Mouse (Mus musculus) forebrain, postnatal 0 days (tissue): ENCODE results near the gene Jpt2. TPM values are rescaled to one million over a fixed set of nuclear protein-coding genes. Genes with fewer than 3 reads are reported as not detected.

Experiments used
- ATAC-seq: fragments of 200-750 bp; cut with Nextera tagmentation; 2 replicates; pipeline ENCODE4 v1.8.0; 2017; ENCODE audit warnings: mild to moderate bottlenecking, moderate library complexity
- DNase-seq: peaks from one replicate; pipeline ENCODE4 v3.0.0-alpha.2; 2015
- H3K27ac ChIP-seq: fragments of 300-500 bp; sonication (generic); 2 replicates; pipeline ENCODE4 v1.5.1; 2014; ENCODE audit warnings: low read depth, mild to moderate bottlenecking, antibody characterized with exemption, low read length, moderate library complexity, mixed read lengths
- H3K27me3 ChIP-seq: fragments of 300-500 bp; sonication (generic); 2 replicates; pipeline ENCODE4 v1.6.1; 2014; ENCODE audit warnings: mild to moderate bottlenecking, low read length, mixed read lengths; ENCODE audit not compliant: insufficient read depth
- H3K36me3 ChIP-seq: fragments of 300-500 bp; sonication (generic); 2 replicates; pipeline ENCODE4 v1.6.1; 2014; ENCODE audit warnings: mild to moderate bottlenecking, moderate library complexity; ENCODE audit not compliant: insufficient read depth
- H3K4me1 ChIP-seq: fragments of 300-500 bp; sonication (generic); 2 replicates; pipeline ENCODE4 v1.6.1; 2014; ENCODE audit warnings: antibody characterized with exemption; ENCODE audit not compliant: insufficient read depth
- H3K4me2 ChIP-seq: fragments of 300-500 bp; sonication (generic); 2 replicates; pipeline ENCODE4 v1.6.1; 2014; ENCODE audit warnings: low read depth, mild to moderate bottlenecking, moderate library complexity
- H3K4me3 ChIP-seq: fragments of 300-500 bp; sonication (generic); 2 replicates; pipeline ENCODE4 v1.5.1; 2014; ENCODE audit warnings: low read depth, low read length, mixed read lengths
- H3K9ac ChIP-seq: fragments of 300-500 bp; sonication (generic); 2 replicates; pipeline ENCODE4 v1.6.1; 2014; ENCODE audit warnings: mild to moderate bottlenecking
- H3K9me3 ChIP-seq: fragments of 300-500 bp; sonication (generic); 2 replicates; pipeline ENCODE4 v1.6.1; 2016; ENCODE audit warnings: low read length
- CTCF ChIP-seq: sonication (generic); IDR thresholded peaks from 2 replicates; pipeline ENCODE4 v1.5.1; 2016; ENCODE audit warnings: antibody characterized with exemption, control low read depth, low read depth
- WGBS: fragments of 180-500 bp; shearing (Covaris S2); extraction: QIAGEN DNeasy Blood & Tissue Kit; methylation state at CpG from one replicate; pipeline ENCODE4 v1.1.7; 2014; 5-methylcytosine and 5-hydroxymethylcytosine counted together
- polyA plus RNA-seq: library from polyadenylated mRNA; unstranded; fragments of >200 nt; fragmentation: Nextera tagmentation; extraction: Ambion mirVana; gene quantifications from 2 replicates; pipeline ENCODE4 v1.2.1, GENCODE M21; 2015
- total RNA-seq: library from RNA; depleted of rRNA; stranded (reverse); fragments of >200 nt; gene quantifications from 2 replicates; pipeline ENCODE4 v1.2.3, GENCODE M21; 2014

Gene Jpt2
- total and polyA plus RNA-seq, 2 experiments from 2014 or later: 58.4 to 64.7 TPM

- no peaks in the 10 kb centered on the region for H3K27me3 ChIP-seq
- no peak overlapping the region for H3K27ac ChIP-seq
- 79% methylated on average over 4 of the region's 4 CpGs for WGBS
- peaks cover 20% of the 10 kb centered on the region for H3K4me1 ChIP-seq
- TF ChIP-seq CTCF: no peak
- no peak overlapping the region for H3K4me2 ChIP-seq
- peaks cover 64% of the 10 kb centered on the region for H3K36me3 ChIP-seq
- no peak overlapping the region for H3K4me3 ChIP-seq
- no peaks in the 10 kb centered on the region for H3K9me3 ChIP-seq
- DNase-seq (no peak), ATAC-seq (no peak)
- no peak overlapping the region for H3K9ac ChIP-seq
These were observed 62.2 kb downstream of the Jpt2 start for GRCm38 (mm10) chr17:24898041-24898854.

- no peaks in the 10 kb centered on the region for H3K27me3 ChIP-seq
- peaks cover 64% of the 10 kb centered on the region for H3K36me3 ChIP-seq
- no peak for TF ChIP-seq CTCF
- ATAC-seq (no peak), DNase-seq (no peak)
- peak overlapping the region; percentile 97 for H3K4me2 ChIP-seq
- no peaks in the 10 kb centered on the region for H3K9me3 ChIP-seq
- H3K4me3 ChIP-seq: no peak overlapping the region
- 0 out of 2 replicates have a peak overlapping the region, but pooled peaks have one; percentile 14 for H3K9ac ChIP-seq
- WGBS: 78% methylated on average over 4 of the region's 4 CpGs
- H3K4me1 ChIP-seq: peaks cover 20% of the 10 kb centered on the region
- H3K27ac ChIP-seq: no peak overlapping the region
These were observed 62.9 kb downstream of the Jpt2 start for GRCm38 (mm10) chr17:24897600-24897999.

GRCm38 (mm10) chr17:24896993-24897269, 63.6 kb downstream of the Jpt2 start:
- DNase-seq: no peak
- no peak for TF ChIP-seq CTCF
- no peaks in the 10 kb centered on the region for H3K27me3 ChIP-seq
- ATAC-seq: no peak
- H3K9ac ChIP-seq: peak overlapping the region; percentile 91
- H3K4me1 ChIP-seq: peaks cover 20% of the 10 kb centered on the region
- peak overlapping the region; percentile 77 for H3K4me3 ChIP-seq
- no peaks in the 10 kb centered on the region for H3K9me3 ChIP-seq
- 36% methylated on average over 11 of the region's 11 CpGs for WGBS
- peaks cover 64% of the 10 kb centered on the region for H3K36me3 ChIP-seq
- peak overlapping the region; percentile 90 for H3K27ac ChIP-seq
- peak overlapping the region; percentile 97 for H3K4me2 ChIP-seq

- peak; percentile 69 for ATAC-seq
- peak within 1 kb of the TSS; percentile 77 for H3K4me3 ChIP-seq
- peak; percentile 74 for DNase-seq
- H3K27me3 ChIP-seq: no peaks in the 10 kb centered on the region
- peak within 1 kb of the TSS; percentile 97 for H3K4me2 ChIP-seq
- WGBS: 2% methylated on average over 50 of the region's 50 CpGs
- TF ChIP-seq CTCF: peak; percentile 49
- no peaks in the 10 kb centered on the region for H3K9me3 ChIP-seq
- H3K36me3 ChIP-seq: peaks cover 64% of the 10 kb centered on the region
- peaks cover 20% of the 10 kb centered on the region for H3K4me1 ChIP-seq
- peak within 1 kb of the TSS; percentile 91 for H3K9ac ChIP-seq
- peak within 1 kb of the TSS; percentile 90 for H3K27ac ChIP-seq
These were observed 64.1 kb downstream of the Jpt2 start, which contains the start of gene Nme3 for GRCm38 (mm10) chr17:24896241-24896992. TSS of gene Nme3 (plus strand) at chr17:24896500.

- peak overlapping the region; percentile 90 for H3K27ac ChIP-seq
- WGBS: 9% methylated on average over 23 of the region's 23 CpGs
- no peaks in the 10 kb centered on the region for H3K9me3 ChIP-seq
- peak overlapping the region; percentile 91 for H3K9ac ChIP-seq
- no peak for TF ChIP-seq CTCF
- ATAC-seq: no peak
- H3K4me2 ChIP-seq: peak overlapping the region; percentile 97
- no peaks in the 10 kb centered on the region for H3K27me3 ChIP-seq
- peak overlapping the region; percentile 77 for H3K4me3 ChIP-seq
- H3K36me3 ChIP-seq: peaks cover 64% of the 10 kb centered on the region
- no peak for DNase-seq
- peaks cover 20% of the 10 kb centered on the region for H3K4me1 ChIP-seq
These were observed 64.8 kb downstream of the Jpt2 start for GRCm38 (mm10) chr17:24895571-24896240.

- peak within 1 kb of the TSS; percentile 90 for H3K27ac ChIP-seq
- no peaks in the 10 kb centered on the region for H3K9me3 ChIP-seq
- H3K9ac ChIP-seq: peak within 1 kb of the TSS; percentile 91
- WGBS: under 1% methylated on average over 62 of the region's 62 CpGs
- H3K27me3 ChIP-seq: no peaks in the 10 kb centered on the region
- TF ChIP-seq CTCF: no peak
- peaks cover 20% of the 10 kb centered on the region for H3K4me1 ChIP-seq
- peak; percentile 75 for ATAC-seq
- peaks cover 64% of the 10 kb centered on the region for H3K36me3 ChIP-seq
- peak within 1 kb of the TSS; percentile 97 for H3K4me2 ChIP-seq
- DNase-seq: peak; percentile 91
- peak within 1 kb of the TSS; percentile 77 for H3K4me3 ChIP-seq
These were observed 65.4 kb downstream of the Jpt2 start, which contains the start of the genes Eme2 and Mrps34 for GRCm38 (mm10) chr17:24894995-24895547. TSS of gene Eme2 (minus strand) at chr17:24895087. TSS of gene Mrps34 (plus strand) at chr17:24895116.
